Mouse (Mus musculus): ENCODE data around the gene Tshz2. TPM values are rescaled to one million over a fixed set of nuclear protein-coding genes. Genes with fewer than 3 reads are reported as not detected.

Gene Tshz2
- total RNA-seq, 2 experiments from 2014 or later = 10.3 to 14.8 TPM

DNA sequence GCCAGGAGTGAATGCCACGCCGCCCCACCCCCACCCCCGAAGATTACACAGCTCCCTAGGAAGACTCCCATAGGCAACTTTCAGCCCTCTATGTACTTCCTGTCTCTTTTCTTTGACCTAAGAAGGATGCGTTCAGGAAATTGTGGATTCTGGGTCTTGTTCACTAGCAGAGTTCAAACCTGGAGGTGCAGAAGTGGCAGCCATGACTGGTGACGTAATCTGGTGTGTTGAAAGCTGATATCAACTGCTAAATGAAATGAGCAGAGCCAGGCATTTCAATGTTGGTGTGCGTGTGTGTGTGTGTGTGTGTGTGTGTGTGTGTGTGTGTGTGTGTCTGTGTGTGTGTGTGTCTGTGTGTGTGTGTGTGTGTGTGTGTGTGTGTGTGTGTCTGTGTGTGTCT, 302.8 kb downstream of the Tshz2 start:
- no peak for DNase-seq
- no peak overlapping the region for H3K4me3 ChIP-seq
- intact Hi-C loops (cut with DNase I) = no loop called here
- no peak for TF ChIP-seq CTCF (IDR thresholded peaks at IDR 0.05)
- H3K27ac ChIP-seq = no peak overlapping the region

DNA sequence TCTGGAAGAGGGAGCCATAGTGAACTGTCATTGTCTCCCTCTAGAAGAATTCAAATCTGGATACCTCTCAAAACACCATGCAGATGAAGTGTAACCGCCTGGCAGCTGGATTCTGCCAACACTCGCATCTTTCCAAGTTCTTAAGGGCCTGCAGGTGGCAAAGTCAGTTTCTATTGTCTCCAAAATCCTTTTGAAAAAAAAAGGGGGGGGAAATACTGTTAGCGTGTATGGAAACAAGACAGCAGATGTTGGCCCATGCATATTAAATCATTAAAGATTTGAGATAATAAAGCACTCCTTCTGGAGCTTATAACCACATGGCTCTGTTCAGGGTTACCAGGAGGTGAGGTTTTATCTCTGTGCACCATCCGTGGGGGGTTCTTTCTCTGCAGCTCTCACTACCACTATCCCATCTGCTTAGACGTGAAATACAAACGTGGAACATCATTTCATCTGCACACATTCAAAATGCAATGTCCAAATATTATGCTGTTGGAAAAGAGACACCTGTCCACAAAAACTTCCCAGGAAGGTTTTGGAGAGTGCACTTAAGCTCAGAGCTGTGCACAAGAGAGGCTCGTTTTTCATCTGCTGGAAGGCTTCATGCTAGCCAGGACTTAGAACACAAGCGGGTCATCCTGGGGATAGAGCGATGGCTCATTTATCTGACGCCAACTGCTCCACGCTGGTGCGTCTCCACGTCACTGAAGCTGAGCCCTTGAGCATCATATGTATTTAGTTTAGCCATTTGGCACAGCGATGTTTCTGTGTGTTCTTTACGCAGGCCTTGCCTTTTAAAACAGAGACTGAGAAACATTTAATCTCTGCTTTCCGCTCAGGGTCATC, 307.7 kb downstream of the Tshz2 start:
- H3K4me3 ChIP-seq = no peak overlapping the region
- no peak overlapping the region for H3K27ac ChIP-seq
- TF ChIP-seq CTCF (IDR thresholded peaks at IDR 0.05) = no peak
- no peak for DNase-seq
- intact Hi-C loops (cut with DNase I) = no loop called here

DNA sequence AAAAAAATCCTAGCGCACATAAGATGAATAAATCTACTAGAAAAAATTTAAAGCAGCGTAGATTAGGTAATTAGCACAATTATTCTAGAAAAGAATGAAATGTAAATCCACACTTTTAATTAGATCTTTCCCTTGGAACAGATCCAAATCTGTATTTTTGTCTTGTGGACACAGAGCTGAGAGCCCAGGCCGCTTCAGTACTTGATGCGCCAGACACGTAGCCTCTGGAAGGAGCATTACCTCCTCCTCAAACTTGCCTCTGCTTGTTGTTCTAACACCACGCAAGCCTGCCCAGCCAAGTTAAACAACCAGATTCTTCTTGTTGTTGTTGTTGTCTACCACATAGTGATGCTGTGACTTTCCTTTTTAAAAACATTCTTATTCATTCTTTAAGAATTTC, 310.9 kb downstream of the Tshz2 start:
- H3K27ac ChIP-seq = no peak overlapping the region
- no peak for DNase-seq
- H3K4me3 ChIP-seq = no peak overlapping the region
- no peak for TF ChIP-seq CTCF (IDR thresholded peaks at IDR 0.05)
- intact Hi-C loops (cut with DNase I) = no loop called here

DNA sequence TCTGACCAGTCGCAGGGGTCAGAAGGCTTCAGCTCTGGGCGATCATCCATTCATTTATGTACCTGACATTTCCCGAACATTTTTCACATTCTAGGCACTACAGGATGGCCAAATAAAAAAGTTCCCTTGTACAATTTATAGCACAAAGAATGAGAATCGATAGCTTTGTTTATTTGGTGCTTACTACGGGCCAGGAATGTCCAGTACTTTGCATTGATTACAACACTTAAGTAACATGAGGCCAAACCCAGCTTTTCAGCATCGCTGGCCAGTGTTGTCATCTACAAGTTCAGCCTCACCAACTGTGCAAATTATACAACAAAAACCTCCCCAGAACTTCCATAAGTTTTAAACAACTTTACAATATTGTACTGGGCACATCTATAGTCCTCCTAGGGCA, 315.3 kb downstream of the Tshz2 start:
- TF ChIP-seq CTCF (IDR thresholded peaks at IDR 0.05) = no peak
- intact Hi-C loops (cut with DNase I) = no loop called here
- DNase-seq = no peak
- no peak overlapping the region for H3K27ac ChIP-seq
- H3K4me3 ChIP-seq = no peak overlapping the region

DNA sequence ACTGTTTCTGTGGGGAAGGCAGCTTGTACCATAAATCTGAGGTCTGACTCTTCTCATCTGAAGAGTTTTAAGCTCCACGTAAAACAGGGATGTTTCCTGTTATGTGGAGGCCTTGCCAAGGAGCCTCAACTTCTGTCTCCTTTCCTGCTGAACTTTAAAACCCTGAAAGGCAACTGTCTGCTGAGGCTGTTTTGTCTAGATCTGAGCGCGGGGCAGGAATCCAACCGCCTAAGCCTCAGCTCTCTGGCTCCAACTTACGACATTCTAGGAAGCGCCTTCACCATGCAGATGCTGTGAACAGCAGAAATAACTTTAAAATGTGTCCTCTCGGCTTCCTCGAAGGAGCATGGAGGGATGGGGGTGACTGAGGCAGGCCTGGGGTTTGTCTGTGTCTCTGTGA, 318.2 kb downstream of the Tshz2 start:
- H3K27ac ChIP-seq = no peak overlapping the region
- intact Hi-C loops (cut with DNase I) = no loop called here
- no peak overlapping the region for H3K4me3 ChIP-seq
- no peak for TF ChIP-seq CTCF (IDR thresholded peaks at IDR 0.05)
- DNase-seq = peak; percentile 52

DNA sequence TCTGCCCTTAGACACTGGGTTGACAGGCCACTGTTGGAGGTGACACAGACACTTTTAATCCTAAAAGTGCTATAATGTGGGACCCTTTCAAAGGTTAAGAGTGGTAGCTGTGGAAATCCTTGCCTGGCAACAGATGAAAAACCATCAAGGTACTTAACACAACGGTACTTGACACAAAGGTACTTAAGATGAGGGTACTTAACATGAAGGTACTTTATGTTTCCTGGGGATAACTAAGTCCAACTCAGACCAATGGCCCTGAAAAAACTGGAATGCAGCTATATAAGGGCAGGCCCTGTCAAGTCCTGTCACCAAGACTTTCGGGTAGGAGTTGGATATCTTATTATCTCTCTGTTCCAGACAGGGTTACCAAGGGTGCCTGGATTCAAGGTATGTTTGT, 320.2 kb downstream of the Tshz2 start:
- no peak for DNase-seq
- Histone ChIP-seq H3K27ac (no peak overlapping the region), H3K4me3 (no peak overlapping the region)
- TF ChIP-seq CTCF (IDR thresholded peaks at IDR 0.05) = no peak
- intact Hi-C loops (cut with DNase I) = no loop called here

DNA sequence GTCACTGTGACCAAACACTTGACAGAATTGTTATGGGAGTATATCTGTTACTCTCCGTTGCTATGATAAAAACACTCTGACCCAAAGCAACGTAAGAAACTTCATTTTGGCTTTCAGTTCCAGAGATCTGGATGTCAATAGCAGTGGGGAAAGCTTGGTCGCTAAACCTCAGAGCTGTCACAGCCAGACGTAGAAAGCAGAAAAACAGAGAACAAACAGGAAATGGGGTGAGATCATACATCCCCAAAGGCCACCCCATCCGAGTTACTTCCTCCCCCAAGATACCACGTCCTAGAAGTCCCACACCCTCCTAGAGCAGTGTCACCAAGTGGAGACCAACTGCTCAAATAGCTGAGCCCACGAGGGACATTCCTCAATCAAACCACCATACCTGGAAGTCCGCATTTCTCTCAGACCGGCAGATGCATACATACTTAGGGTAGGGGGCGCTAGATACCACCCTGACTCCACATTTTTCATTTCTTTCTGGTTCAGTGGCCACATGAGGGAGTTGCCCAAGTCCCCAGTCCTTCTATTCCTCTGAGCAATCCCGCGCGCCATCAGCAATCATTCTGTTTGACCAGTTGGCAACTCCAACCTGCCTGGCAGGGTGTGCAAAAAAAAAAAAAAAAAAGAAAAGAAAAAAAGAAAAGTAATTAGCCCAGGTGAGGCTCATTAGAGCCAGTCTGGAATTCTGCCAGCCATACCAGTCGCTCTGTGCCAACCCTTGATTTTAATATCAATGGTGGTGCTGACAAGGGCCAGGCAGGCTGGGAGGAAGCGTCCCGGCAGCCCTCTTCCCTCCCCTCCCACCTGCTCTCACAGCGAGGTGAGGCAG, 326.1 kb downstream of the Tshz2 start:
- Histone ChIP-seq H3K4me3 (no peak overlapping the region), H3K27ac (no peak overlapping the region)
- TF ChIP-seq CTCF (IDR thresholded peaks at IDR 0.05) = peak; percentile 9; the same call in 1 of the 2 replicates
- intact Hi-C loops (cut with DNase I) = no loop called here
- no peak for DNase-seq

DNA sequence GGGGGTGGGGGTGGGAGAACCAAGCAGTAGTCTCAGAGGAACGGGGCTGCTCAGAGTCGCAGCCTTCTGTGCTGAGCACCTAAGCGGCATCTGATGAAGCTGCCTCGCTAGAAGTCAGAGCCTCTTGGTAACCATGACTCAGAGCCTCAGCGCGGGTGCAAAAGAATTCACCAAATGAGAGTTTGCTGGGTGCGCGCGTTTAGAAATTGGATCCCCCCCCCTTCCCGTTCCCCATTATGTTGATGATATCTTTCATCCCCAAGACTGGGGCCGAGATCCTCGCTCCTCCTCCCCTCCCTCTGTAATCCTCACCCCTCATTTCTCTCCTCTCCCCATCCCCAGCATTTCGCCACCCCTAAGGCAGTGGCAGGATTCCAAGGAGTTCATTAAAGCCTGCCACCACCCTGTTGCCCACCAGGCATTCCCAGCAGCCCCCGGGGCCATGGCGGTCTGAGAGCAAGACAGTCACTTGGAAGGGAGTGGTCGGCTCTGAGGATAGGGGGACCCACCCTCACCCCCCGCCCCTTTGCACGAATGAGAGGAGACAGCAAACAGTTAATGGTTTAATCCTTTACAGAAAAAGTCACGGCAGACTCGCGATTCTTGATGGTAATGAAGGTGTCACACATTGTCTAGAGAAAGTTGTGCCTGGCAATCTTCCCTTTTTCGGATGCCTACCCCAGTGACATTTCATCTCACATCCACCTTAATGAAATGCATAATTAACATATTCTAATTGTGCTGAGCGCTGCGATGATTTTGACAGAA, 328.8 kb downstream of the Tshz2 start:
- intact Hi-C loops (cut with DNase I) = no loop called here
- no peak overlapping the region for H3K27ac ChIP-seq
- no peak for TF ChIP-seq CTCF (IDR thresholded peaks at IDR 0.05)
- no peak overlapping the region for H3K4me3 ChIP-seq
- DNase-seq = no peak

DNA sequence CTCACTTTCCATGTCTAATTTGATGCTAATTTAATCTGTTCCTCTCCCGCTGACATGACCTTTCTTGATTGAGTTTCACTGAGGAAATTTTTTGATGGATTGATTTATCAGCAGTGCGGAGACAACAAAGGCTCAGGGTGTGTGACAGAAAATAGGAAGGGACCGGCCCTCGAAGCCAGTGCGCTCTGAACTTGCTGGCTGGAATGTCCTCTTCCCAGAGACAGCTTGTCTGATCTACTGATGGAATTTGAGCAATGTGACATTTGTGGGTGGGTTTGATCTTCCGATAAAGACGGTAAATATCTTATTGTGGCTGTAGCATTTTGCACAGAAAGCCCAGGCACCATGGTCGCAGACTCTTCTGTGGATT, 329.4 kb downstream of the Tshz2 start:
- DNase-seq = no peak
- Histone ChIP-seq H3K4me3 (no peak overlapping the region), H3K27ac (no peak overlapping the region)
- TF ChIP-seq CTCF (IDR thresholded peaks at IDR 0.05) = no peak
- intact Hi-C loops (cut with DNase I) = no loop called here

DNA sequence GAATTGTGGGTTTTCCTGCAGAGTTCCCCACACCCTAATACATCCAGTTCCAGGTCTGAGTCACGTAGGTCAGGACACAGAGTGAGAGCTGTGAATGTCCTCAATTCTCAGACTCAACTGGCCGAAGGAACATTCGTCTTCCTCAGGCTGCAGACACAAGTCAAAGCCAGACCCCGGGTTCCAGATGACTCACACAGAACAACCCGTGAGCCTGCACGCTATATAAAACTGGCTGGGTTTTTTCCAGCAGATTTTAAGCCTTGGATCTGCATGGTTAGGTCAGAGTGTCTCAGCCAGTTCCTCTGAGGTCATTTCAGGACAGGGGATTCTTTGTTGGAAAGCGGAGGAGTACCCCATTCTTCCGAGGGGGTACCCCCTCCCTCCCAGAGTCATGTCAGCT, 330.0 kb downstream of the Tshz2 start:
- Histone ChIP-seq H3K27ac (no peak overlapping the region), H3K4me3 (no peak overlapping the region)
- DNase-seq = no peak
- no peak for TF ChIP-seq CTCF (IDR thresholded peaks at IDR 0.05)
- intact Hi-C loops (cut with DNase I) = no loop called here

DNA sequence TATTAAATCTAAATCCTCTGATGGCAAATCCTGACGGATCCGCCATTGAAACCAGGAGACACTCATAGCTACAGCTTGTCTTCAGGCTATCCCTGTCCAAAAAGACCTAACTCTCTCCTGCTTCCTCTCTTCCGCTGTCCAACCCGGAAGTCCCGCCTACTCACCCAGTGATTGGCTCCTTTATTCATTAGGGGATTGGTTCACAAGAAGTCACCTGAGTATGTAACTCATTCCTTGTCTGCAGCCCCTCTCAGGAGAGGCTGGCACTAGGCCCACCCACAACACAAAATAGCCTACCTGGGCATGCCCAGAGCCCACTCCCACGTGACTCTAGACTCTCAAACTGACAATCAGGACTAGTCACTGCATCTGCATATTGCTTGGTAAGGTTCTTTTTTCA, 337.7 kb downstream of the Tshz2 start:
- intact Hi-C loops (cut with DNase I) = no loop called here
- DNase-seq = no peak
- Histone ChIP-seq H3K27ac (no peak overlapping the region), H3K4me3 (no peak overlapping the region)
- TF ChIP-seq CTCF (IDR thresholded peaks at IDR 0.05) = no peak

DNA sequence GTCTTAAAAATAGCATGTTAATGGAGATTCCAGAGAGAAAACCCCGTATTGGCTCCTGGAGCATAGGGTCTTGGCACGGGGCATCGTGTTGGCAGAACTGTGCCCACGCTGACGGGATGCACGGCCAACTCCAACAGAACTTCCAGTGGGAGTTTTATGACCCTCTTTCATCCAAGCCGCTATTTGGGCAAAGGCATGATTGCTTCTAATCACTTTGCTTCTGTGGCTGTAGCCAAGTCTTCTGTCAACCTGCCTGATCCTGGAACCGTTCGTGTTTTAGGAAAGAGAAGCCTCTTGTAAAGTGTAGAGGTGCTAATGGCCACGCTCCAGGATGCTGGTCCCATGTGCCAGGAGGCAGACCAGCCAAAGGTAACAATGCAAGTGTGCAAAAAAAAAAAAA, 350.1 kb downstream of the Tshz2 start:
- no peak overlapping the region for H3K4me3 ChIP-seq
- H3K27ac ChIP-seq = no peak overlapping the region
- DNase-seq = no peak
- intact Hi-C loops (cut with DNase I) = no loop called here
- no peak for TF ChIP-seq CTCF (IDR thresholded peaks at IDR 0.05)

DNA sequence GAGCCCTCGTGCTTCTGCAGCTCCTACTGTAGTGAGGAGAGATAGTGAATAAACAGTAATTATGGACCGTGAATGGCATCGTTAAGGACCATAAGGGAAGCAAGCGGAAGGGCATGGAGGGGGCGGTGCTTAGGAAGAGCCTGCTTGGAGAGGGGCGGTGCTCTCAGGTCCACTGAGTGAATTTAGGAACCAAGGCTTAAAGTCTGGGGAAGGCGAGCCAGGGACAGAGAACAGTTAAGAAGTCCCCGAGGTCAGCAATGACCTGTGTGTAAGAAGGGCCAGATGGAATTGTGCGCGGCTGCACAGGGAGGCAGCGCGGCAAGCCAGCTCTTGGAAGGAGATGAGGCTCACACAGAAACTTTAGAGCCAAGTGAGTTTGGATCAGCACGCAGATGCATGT, 354.4 kb downstream of the Tshz2 start:
- intact Hi-C loops (cut with DNase I) = no loop called here
- Histone ChIP-seq H3K27ac (no peak overlapping the region), H3K4me3 (peak overlapping the region; percentile 22; the same call in 1 of the 2 replicates)
- no peak for TF ChIP-seq CTCF (IDR thresholded peaks at IDR 0.05)
- peak; percentile 37 for DNase-seq
